Mouse (Mus musculus): Measurements from ENCODE around the gene Chrnb1.

DNA sequence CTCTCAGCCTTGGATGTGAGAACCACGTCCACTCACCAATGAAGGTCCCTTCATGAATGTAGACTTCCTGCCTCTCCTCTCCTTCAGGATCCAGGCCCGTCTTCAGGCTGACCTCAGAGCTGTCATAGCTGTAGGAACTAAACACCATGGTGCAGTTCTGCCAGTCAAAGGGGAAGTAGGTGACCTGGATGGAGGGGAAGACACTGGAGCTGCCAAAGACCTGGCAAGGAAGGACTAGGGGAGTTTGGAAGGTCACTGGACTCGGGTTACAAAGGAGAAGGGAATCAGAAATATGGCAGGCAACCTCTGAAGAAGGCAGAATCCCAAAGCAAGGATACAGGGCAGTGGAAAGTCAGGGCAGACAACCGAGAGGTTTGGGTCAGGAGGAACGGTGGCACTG, 2.3 kb downstream of the Chrnb1 start:
- TF ChIP-seq GATA1 (IDR thresholded peaks at IDR 0.05; ENCODE audit: borderline replicate concordance, low read length) (no peak), FLI1 (IDR thresholded peaks at IDR 0.05; ENCODE audit: low read length) (no peak)
